Mouse (Mus musculus): ENCODE measurements around the gene Olfr862. TPM values are rescaled to one million over a fixed set of nuclear protein-coding genes. Genes with fewer than 3 reads are reported as not detected.

Gene Olfr862
- total RNA-seq (2021): not detected
- long read RNA-seq, experiment 1: 0 reads
- long read RNA-seq, experiment 2: 0 reads

DNA sequence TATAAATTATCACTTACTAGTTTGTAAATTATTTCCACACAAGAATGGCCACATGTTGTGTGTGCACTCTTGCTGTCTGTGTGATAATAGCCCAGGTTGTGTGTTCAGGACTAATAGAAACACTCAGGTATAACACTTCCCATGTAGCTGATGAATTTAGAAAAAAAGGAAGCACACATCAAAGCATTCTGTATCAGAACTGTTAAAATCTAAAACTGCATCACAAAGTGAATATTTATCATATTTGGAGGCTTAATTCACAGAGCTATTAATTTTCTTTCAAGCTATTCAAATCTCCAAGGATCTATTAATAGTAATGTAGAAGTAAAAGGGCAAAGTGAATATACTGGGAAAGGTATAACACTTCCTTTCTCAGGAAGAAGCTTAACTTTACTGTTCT is at the start of gene Olfr862:
TSS of gene Olfr862 (minus strand) at position 101 of the 400 bp plus-strand sequence.
- no peak for DNase-seq

DNA sequence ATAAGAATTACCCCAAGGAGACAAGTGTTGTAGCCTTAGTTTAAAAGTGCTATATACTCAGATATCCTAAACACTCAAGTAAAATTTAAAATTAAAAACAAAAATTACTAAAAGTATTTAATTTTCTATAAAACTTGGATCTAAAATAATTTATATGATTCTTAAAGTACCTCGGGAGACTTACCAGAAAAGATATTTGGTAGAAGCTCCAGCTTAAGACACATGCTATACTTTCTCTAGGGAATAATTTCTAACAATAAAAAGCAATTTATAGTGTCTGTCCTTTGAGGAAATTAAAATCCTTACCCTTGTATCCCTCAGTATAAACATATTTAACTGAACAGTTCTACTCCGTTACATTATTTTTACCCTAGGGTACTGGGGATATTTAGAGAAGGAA is 28.8 kb upstream of the Olfr862 start, which contains the start of gene Olfr77:
TSS of gene Olfr77 (plus strand) at position 301 of the 400 bp plus-strand sequence.
- DNase-seq: no peak

DNA sequence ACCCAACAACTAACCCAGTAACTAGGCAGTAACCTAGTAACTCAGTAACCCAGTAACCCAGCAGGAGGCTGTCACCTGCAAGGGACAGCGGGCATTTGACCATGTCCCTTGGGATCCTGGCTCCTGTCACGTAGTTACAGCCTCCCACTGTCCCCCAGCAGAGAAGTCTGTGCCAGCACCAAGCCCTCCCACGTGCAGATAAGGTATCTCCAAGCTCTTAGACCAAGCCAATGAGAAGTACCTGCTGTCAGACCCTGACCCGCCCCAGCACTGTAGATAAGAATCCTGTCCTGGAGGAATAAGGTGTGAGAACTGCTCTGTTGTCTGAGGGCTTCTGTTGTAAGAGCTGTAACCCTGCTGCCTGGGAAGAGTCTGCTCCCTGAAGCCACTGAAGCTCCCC is 23.4 kb upstream of the Olfr862 start:
- DNase-seq: no peak

DNA sequence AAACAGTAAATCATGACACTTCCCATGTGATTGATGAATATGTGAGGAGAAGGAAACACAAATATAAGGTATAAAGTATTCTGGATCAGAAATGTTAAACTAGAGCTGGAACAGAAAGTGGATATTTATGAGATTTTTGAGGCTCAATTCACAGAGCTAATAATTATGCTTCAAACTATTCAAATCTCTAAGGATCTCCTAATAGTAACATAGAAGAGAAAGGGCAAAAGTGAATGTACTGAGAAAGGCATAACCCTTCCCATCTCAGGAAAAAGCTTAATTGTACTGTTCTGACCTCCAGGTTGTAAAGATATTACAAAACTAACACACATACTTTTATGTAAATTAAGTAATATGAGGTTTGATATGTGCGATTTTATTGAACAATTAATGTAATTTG is 38.2 kb downstream of the Olfr862 start, which contains the start of gene Olfr860:
TSS of gene Olfr860 (minus strand) at position 101 of the 400 bp plus-strand sequence.
- DNase-seq: no peak

Other genes starting within 250 kb of the Olfr862 start
- not detected for gene Olfr857, start 178.6 kb downstream of the Olfr862 start, total RNA-seq (2021)
- not detected for gene Olfr58, start 107.7 kb downstream of the Olfr862 start, total RNA-seq (2021)
- not detected for gene Olfr859, start 83.1 kb downstream of the Olfr862 start, total RNA-seq (2021)
- not detected for gene Olfr860, start 38.3 kb downstream of the Olfr862 start, total RNA-seq (2021)
- not detected for gene Olfr77, start 28.9 kb upstream of the Olfr862 start, total RNA-seq (2021)
- not detected for gene Olfr866, start 140.0 kb upstream of the Olfr862 start, total RNA-seq (2021)
- gene Olfr867, start 169.6 kb upstream of the Olfr862 start, total RNA-seq (2021): not detected
- not detected for gene Olfr868, start 210.6 kb upstream of the Olfr862 start, total RNA-seq (2021)
- not detected for gene Olfr869, start 241.0 kb upstream of the Olfr862 start, total RNA-seq (2021)